In genomic region chr12:85289157-85290000, GRCm38 (mm10) we compare ENCODE assay signal across 8 mouse cellular contexts. TPM values are rescaled to one million over a fixed set of nuclear protein-coding genes. Genes with fewer than 3 reads are reported as not detected.
A peak's percentile ranks its signal among the peaks of the same experiment; 100 is the strongest.
DNase-seq lines count a peak whose midpoint lies in the region; ATAC-seq and TF ChIP-seq lines count a peak whose summit lies in the region.

No protein-coding gene starts in this region.

- peak overlapping the region; percentile 56 for H3K27ac ChIP-seq in embryonic facial prominence, embryonic 15.5 days (replicated peaks)
- no peak overlapping the region for H3K27ac ChIP-seq in hindbrain, embryonic 12.5 days
- H3K27ac ChIP-seq in limb, embryonic 13.5 days, result peak overlapping the region; percentile 28; the same call in 1 of the 2 replicates
- H3K27ac ChIP-seq in midbrain, embryonic 16.5 days (ENCODE audit: low read length), result no peak overlapping the region

- H3K9ac ChIP-seq in embryonic facial prominence, embryonic 15.5 days, result no peak overlapping the region
- H3K9ac ChIP-seq in hindbrain, embryonic 12.5 days, result no peak overlapping the region
- H3K9ac ChIP-seq in limb, embryonic 13.5 days, result peak overlapping the region; percentile 62
- peak overlapping the region; percentile 69 for H3K9ac ChIP-seq in midbrain, embryonic 16.5 days (ENCODE audit: low read depth, low read length)

- peak overlapping the region; percentile 78 for H3K4me2 ChIP-seq in embryonic facial prominence, embryonic 15.5 days (replicated peaks)
- peak overlapping the region; percentile 84 for H3K4me2 ChIP-seq in hindbrain, embryonic 12.5 days (replicated peaks)
- peak overlapping the region; percentile 84 for H3K4me2 ChIP-seq in limb, embryonic 13.5 days (replicated peaks)
- H3K4me2 ChIP-seq in midbrain, embryonic 16.5 days (ENCODE audit: low read length), result peak overlapping the region; percentile 94

- no peak for DNase-seq in thymus, postnatal 10 days (ENCODE audit: low spot score in 2 of 2)
- DNase-seq in ovary, postnatal 10 days (ENCODE audit: low spot score), result no peak

- peak; percentile 39; the same call in 1 of the 2 replicates for ATAC-seq in embryonic facial prominence, embryonic 15.5 days (ENCODE audit: insufficient number of reproducible peaks, low FRiP score, low TSS enrichment, low read depth)
- ATAC-seq in hindbrain, embryonic 12.5 days (ENCODE audit: low FRiP score), result no peak
- peak; percentile 26; the same call in 1 of the 2 replicates for ATAC-seq in limb, embryonic 13.5 days (ENCODE audit: low FRiP score, low read depth)
- ATAC-seq in midbrain, embryonic 16.5 days, result 0 out of 2 replicates have a peak, but pooled peaks have one; percentile 27
- no peak for ATAC-seq in megakaryocyte progenitor cell, adult 5-6 weeks (replicated peaks; ENCODE audit: poor library complexity)

- peaks cover 27% of the 10 kb centered on the region for H3K27me3 ChIP-seq in E14TG2a.4 (ENCODE audit: insufficient read depth, low read length)
- 0 out of 2 replicates have a peak, but pooled peaks cover 3% of the 10 kb centered on the region for H3K27me3 ChIP-seq in embryonic facial prominence, embryonic 15.5 days
- peaks cover 17% of the 10 kb centered on the region; the same call in 1 of the 2 replicates for H3K27me3 ChIP-seq in hindbrain, embryonic 12.5 days
- 0 out of 2 replicates have a peak, but pooled peaks cover 4% of the 10 kb centered on the region for H3K27me3 ChIP-seq in limb, embryonic 13.5 days
- H3K27me3 ChIP-seq in midbrain, embryonic 16.5 days (ENCODE audit: control insufficient read depth, insufficient read depth, low read depth, low read length), result no peaks in the 10 kb centered on the region

- H3K4me3 ChIP-seq in E14TG2a.4 (replicated peaks; ENCODE audit: low read length), result peak overlapping the region; percentile 80
- peak overlapping the region; percentile 51 for H3K4me3 ChIP-seq in embryonic facial prominence, embryonic 15.5 days (replicated peaks)
- H3K4me3 ChIP-seq in hindbrain, embryonic 12.5 days, result peak overlapping the region; percentile 54
- peak overlapping the region; percentile 54 for H3K4me3 ChIP-seq in limb, embryonic 13.5 days
- H3K4me3 ChIP-seq in midbrain, embryonic 16.5 days (ENCODE audit: low read depth, low read length), result peak overlapping the region; percentile 54

- WGBS in embryonic facial prominence, embryonic 15.5 days, result 43% methylated on average over 24 of the region's 24 CpGs
- WGBS in hindbrain, embryonic 12.5 days, result 60% methylated on average over 24 of the region's 24 CpGs
- WGBS in limb, embryonic 13.5 days, result 38% methylated on average over 24 of the region's 24 CpGs
- 59% methylated on average over 24 of the region's 24 CpGs for WGBS in midbrain, embryonic 16.5 days

- TF ChIP-seq CTCF in E14TG2a.4 (conservative IDR thresholded peaks at IDR 0.05; ENCODE audit: low read length), result no peak

- H3K36me3 ChIP-seq in E14TG2a.4 (ENCODE audit: insufficient read depth, low read length), result no peaks in the 10 kb centered on the region
- no peaks in the 10 kb centered on the region for H3K36me3 ChIP-seq in embryonic facial prominence, embryonic 15.5 days
- H3K36me3 ChIP-seq in hindbrain, embryonic 12.5 days, result no peaks in the 10 kb centered on the region
- no peaks in the 10 kb centered on the region for H3K36me3 ChIP-seq in limb, embryonic 13.5 days
- no peaks in the 10 kb centered on the region for H3K36me3 ChIP-seq in midbrain, embryonic 16.5 days (ENCODE audit: control insufficient read depth, insufficient read depth, low read length)

- H3K4me1 ChIP-seq in E14TG2a.4 (replicated peaks; ENCODE audit: low read depth, low read length), result peaks cover 34% of the 10 kb centered on the region
- H3K4me1 ChIP-seq in embryonic facial prominence, embryonic 15.5 days, result peaks cover 32% of the 10 kb centered on the region
- H3K4me1 ChIP-seq in hindbrain, embryonic 12.5 days, result peaks cover 8% of the 10 kb centered on the region
- H3K4me1 ChIP-seq in limb, embryonic 13.5 days, result peaks cover 22% of the 10 kb centered on the region
- 0 out of 2 replicates have a peak, but pooled peaks cover 5% of the 10 kb centered on the region for H3K4me1 ChIP-seq in midbrain, embryonic 16.5 days (ENCODE audit: control insufficient read depth, insufficient read depth, low read length)

- H3K9me3 ChIP-seq in E14TG2a.4 (ENCODE audit: low read length), result peaks cover 7% of the 10 kb centered on the region
- no peaks in the 10 kb centered on the region for H3K9me3 ChIP-seq in embryonic facial prominence, embryonic 15.5 days (replicated peaks)
- H3K9me3 ChIP-seq in hindbrain, embryonic 12.5 days (replicated peaks), result no peaks in the 10 kb centered on the region; the same call in 1 of the 2 replicates
- H3K9me3 ChIP-seq in limb, embryonic 13.5 days, result peaks cover 7% of the 10 kb centered on the region
- H3K9me3 ChIP-seq in midbrain, embryonic 16.5 days (replicated peaks; ENCODE audit: control insufficient read depth, low read length, poor library complexity, severe bottlenecking), result peaks cover 7% of the 10 kb centered on the region; the same call in 1 of the 2 replicates

RNA-seq across cellular contexts. Expression of gene Zc2hc1c, which starts 1.0 kb away (rescaled TPM):
- 1.7 and 2.4 TPM in 2 replicates for polyA plus RNA-seq in embryonic facial prominence, embryonic 15.5 days (2015; fragmentation: Nextera tagmentation; extraction: Ambion mirVana)
- 1.3 and 1.4 TPM in 2 replicates for polyA plus RNA-seq in hindbrain, embryonic 12.5 days (2016; fragmentation: Nextera tagmentation; extraction: Ambion mirVana)
- 1.0 and 1.2 TPM in 2 replicates for polyA plus RNA-seq in limb, embryonic 13.5 days (2015; fragmentation: Nextera tagmentation; extraction: Ambion mirVana)
- polyA plus RNA-seq in midbrain, embryonic 16.5 days (2015; fragmentation: Nextera tagmentation; extraction: Ambion mirVana), result 2.2 and 2.4 TPM in 2 replicates
- not detected in 2 replicates for total RNA-seq in megakaryocyte progenitor cell, adult 5-6 weeks (2015)
- total RNA-seq in megakaryocyte progenitor cell, adult 5-6 weeks (2017), result not detected in 2 replicates

RNA-seq across cellular contexts. Expression of gene Acyp1, which starts 1.1 kb away (rescaled TPM):
- 50.8 and 60.2 TPM in 2 replicates for polyA plus RNA-seq in embryonic facial prominence, embryonic 15.5 days (2015; fragmentation: Nextera tagmentation; extraction: Ambion mirVana)
- 62.2 and 67.9 TPM in 2 replicates for polyA plus RNA-seq in hindbrain, embryonic 12.5 days (2016; fragmentation: Nextera tagmentation; extraction: Ambion mirVana)
- 44.8 and 48.4 TPM in 2 replicates for polyA plus RNA-seq in limb, embryonic 13.5 days (2015; fragmentation: Nextera tagmentation; extraction: Ambion mirVana)
- 48.4 and 50.2 TPM in 2 replicates for polyA plus RNA-seq in midbrain, embryonic 16.5 days (2015; fragmentation: Nextera tagmentation; extraction: Ambion mirVana)
- 52.4 and 52.8 TPM in 2 replicates for total RNA-seq in megakaryocyte progenitor cell, adult 5-6 weeks (2015)
- total RNA-seq in megakaryocyte progenitor cell, adult 5-6 weeks (2017), result 40.4 and 54.5 TPM in 2 replicates

RNA-seq across cellular contexts. Expression of gene Mlh3, which starts 19.0 kb away (rescaled TPM):
- 7.5 and 8.4 TPM in 2 replicates for polyA plus RNA-seq in embryonic facial prominence, embryonic 15.5 days (2015; fragmentation: Nextera tagmentation; extraction: Ambion mirVana)
- 9.1 and 9.8 TPM in 2 replicates for polyA plus RNA-seq in hindbrain, embryonic 12.5 days (2016; fragmentation: Nextera tagmentation; extraction: Ambion mirVana)
- 10.0 and 10.8 TPM in 2 replicates for polyA plus RNA-seq in limb, embryonic 13.5 days (2015; fragmentation: Nextera tagmentation; extraction: Ambion mirVana)
- 9.0 and 9.1 TPM in 2 replicates for polyA plus RNA-seq in midbrain, embryonic 16.5 days (2015; fragmentation: Nextera tagmentation; extraction: Ambion mirVana)
- 5.6 and 7.9 TPM in 2 replicates for total RNA-seq in megakaryocyte progenitor cell, adult 5-6 weeks (2015)
- total RNA-seq in megakaryocyte progenitor cell, adult 5-6 weeks (2017), result 7.9 and 9.7 TPM in 2 replicates

RNA-seq across cellular contexts. Expression of gene Nek9, which starts 49.8 kb away (rescaled TPM):
- 23.9 and 25.4 TPM in 2 replicates for polyA plus RNA-seq in embryonic facial prominence, embryonic 15.5 days (2015; fragmentation: Nextera tagmentation; extraction: Ambion mirVana)
- 26.7 and 28.2 TPM in 2 replicates for polyA plus RNA-seq in hindbrain, embryonic 12.5 days (2016; fragmentation: Nextera tagmentation; extraction: Ambion mirVana)
- 25.4 and 29.1 TPM in 2 replicates for polyA plus RNA-seq in limb, embryonic 13.5 days (2015; fragmentation: Nextera tagmentation; extraction: Ambion mirVana)
- polyA plus RNA-seq in midbrain, embryonic 16.5 days (2015; fragmentation: Nextera tagmentation; extraction: Ambion mirVana), result 9.1 and 10.2 TPM in 2 replicates
- 34.0 and 36.1 TPM in 2 replicates for total RNA-seq in megakaryocyte progenitor cell, adult 5-6 weeks (2015)
- 20.4 and 23.6 TPM in 2 replicates for total RNA-seq in megakaryocyte progenitor cell, adult 5-6 weeks (2017)

Comparison
In these comparisons a context has a peak if more than half of its experiments do, and no peak if none do; other contexts are left out.
1. ATAC-seq: peak in embryonic facial prominence, embryonic 15.5 days (single experiment), limb, embryonic 13.5 days (single experiment) and midbrain, embryonic 16.5 days (single experiment); none in hindbrain, embryonic 12.5 days (single experiment) and megakaryocyte progenitor cell, adult 5-6 weeks (single experiment).
2. H3K27ac ChIP-seq: peak in embryonic facial prominence, embryonic 15.5 days (single experiment) and limb, embryonic 13.5 days (single experiment); none in hindbrain, embryonic 12.5 days (single experiment) and midbrain, embryonic 16.5 days (single experiment).
3. H3K9ac ChIP-seq: peak in limb, embryonic 13.5 days (single experiment) and midbrain, embryonic 16.5 days (single experiment); none in embryonic facial prominence, embryonic 15.5 days (single experiment) and hindbrain, embryonic 12.5 days (single experiment).
4. Peak in every context shown above with its lines, with median percentiles within 50 percentile points of each other: H3K4me3 ChIP-seq and H3K4me2 ChIP-seq.